Mouse (Mus musculus) ovary, adult 18-20 months (tissue): ENCODE data around the gene Ccdc63.
"Not testable (repeated sequence)": the region's sequence is repeated elsewhere in the genome, so short reads cannot be mapped to it uniquely, and the experiment has no call there.

Experiments used
- DNase-seq: peaks from one replicate; pipeline ENCODE4 v3.0.0; 2022; ENCODE audit warnings: low spot score, mixed read lengths

Gene Ccdc63

DNA sequence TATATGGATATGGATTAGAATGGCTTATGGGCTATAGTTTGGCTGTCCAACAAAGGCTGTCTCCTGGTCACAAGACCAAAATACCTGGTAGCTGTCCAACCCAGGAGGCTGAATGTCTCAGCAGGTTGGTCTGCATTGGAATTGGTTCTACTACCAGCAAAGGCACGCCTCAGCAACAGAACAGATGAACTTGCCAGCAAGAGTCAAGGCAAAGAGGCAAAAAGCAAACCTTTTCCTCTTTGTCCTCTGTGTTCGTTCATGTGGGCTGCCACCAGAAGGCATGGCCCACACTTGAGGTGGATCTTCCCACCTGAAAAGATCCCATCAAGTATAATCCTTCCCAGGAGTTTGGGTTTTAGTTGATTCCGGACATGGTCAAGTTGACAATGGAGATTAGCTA lies at the start of gene Ccdc63:
Ccdc63 (minus strand) TSS at position 101 of the 400 bp plus-strand sequence.
- no peak for DNase-seq

DNA sequence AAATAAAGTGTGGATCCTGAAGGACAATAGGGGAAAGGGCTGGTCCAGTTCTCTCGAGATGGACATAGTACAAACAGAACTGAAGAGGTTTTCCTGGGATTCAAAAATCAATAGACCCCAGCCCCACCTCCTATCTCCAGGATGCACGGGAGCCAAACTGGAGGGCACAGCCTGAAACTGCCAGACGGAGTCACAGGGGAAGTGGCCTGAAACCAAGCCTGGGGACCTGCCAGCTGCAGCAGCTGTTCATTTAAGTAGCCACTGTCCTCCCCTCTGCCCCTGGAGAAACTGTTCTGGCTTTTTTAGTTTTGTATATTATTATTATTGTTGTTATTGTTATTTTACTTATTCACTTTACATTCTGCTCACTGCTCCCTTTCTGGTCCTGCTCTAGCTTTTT lies 48.5 kb upstream of the Ccdc63 start:
- DNase-seq: no peak

DNA sequence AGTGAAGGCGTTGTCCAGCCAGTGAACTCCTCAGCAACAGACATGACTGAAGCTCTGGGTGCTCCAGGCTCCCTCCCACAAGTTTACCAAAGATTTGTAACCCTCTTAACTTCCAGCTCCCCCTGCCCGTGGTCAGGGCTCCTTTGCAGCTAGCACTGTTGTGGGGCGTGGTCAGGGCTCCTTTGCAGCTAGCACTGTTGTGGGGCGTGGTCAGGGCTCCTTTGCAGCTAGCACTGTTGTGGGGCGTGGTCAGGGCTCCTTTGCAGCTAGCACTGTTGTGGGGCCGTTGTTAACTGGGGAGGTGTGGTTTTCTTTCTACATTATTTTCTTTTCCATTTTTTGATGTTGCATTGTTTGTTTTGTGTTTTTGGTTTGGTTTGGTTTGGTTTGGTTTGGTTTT lies 44.2 kb upstream of the Ccdc63 start:
- DNase-seq: not testable (repeated sequence)

DNA sequence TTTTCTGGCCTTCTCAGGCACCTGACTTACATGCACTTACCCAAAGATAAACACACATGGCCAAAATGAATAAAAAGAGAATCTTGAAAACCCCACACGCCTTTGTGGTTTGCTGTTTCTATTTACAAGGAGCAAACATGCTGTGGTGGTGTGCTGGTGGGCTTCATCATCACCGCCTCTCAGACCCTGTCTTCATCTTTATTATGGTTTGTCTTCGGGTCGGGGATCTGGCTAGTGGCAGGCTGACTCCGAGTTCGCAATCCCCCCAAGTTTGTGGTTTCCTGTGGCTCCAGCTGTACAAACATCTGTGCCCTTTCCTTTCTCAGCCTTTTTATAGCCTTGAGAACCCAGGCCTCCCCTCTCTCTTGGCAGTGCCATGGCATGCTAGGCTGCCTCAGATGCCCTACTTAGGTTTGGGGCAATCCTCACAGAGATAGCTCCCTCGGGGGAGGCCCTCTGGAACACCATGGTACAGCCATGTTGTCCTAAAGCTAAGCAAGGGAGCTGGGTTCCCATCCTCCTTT lies 43.7 kb upstream of the Ccdc63 start:
- no peak for DNase-seq

DNA sequence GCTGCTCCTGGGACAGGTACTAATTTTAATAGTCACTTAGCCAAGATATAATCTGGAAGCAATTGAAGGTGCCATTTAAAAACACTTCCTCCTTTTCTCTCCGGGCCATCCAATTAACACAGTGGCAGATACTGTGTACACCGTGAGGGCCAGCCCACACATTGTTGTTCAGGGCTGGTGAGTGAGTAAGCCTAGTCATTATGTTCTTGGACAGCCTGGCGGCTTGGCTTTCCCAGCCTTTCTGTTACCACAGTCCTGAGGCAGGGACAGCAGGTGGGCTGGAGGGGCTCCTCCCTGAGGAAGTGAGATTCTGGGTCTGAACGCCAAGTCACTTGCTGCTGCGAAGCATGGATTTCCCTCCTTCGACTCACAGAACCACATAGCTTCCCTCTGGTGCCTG lies 39.0 kb upstream of the Ccdc63 start:
- no peak for DNase-seq

GRCm38 (mm10) chr5:122176398-122176797 lies 35.8 kb upstream of the Ccdc63 start:
- no peak for DNase-seq

DNA sequence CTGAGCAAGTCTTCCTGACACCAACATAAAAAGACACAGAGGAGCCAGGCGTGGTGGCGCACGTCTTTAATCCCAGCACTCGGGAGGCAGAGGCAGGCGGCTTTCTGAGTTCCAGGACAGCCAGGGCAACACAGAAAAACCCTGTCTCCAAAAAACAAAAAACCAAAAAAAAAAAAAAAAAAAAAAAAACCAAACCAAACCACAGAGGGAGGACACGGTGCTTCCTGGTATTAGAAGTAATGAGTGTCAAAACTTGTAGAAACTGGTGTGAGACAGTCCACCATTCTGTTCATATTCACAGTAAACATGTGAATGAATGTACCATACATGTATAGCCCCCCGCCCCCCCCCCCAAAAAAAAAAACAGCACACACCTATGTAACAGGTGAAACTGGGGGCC lies 35.3 kb upstream of the Ccdc63 start:
- no peak for DNase-seq

DNA sequence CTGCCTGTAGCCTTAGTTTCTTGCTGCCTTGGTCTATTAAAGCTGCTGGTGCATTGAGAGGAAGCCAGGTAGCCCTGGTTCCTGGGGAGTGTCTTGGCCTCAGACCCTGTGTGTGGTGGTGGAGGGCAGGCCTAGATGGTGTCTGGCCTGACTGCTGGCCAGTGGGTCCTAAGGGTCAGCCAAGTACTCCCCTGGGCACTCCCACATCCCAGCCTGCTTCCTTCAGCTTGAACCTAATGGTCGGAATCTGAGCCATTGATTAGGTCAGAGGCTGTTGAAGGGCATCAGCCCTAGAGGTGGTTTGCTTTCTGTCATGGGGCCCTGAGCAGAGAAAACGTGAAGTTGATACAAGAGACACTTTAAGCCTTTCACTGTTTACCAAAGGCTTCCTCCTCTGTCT lies 34.8 kb upstream of the Ccdc63 start:
- no peak for DNase-seq

DNA sequence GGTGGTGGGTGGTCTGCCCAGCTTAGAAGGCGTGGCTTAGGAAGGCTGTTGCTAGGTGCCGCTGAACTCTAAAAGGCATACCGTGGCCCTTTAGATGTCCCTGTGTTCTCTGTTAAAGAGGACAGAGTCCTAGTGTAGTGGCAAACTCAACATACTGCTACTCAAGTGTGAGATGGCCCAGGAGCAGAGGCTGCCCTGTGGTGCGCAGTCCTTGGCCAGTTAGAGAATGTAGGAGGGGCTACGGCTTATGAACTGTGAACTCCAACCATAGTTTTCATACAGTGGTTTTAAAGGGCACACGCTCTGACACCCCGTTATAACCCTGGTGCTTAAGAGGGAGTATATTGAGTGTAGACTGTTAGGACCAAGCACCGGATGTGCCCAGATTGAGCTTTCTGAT lies 30.4 kb upstream of the Ccdc63 start:
- no peak for DNase-seq

DNA sequence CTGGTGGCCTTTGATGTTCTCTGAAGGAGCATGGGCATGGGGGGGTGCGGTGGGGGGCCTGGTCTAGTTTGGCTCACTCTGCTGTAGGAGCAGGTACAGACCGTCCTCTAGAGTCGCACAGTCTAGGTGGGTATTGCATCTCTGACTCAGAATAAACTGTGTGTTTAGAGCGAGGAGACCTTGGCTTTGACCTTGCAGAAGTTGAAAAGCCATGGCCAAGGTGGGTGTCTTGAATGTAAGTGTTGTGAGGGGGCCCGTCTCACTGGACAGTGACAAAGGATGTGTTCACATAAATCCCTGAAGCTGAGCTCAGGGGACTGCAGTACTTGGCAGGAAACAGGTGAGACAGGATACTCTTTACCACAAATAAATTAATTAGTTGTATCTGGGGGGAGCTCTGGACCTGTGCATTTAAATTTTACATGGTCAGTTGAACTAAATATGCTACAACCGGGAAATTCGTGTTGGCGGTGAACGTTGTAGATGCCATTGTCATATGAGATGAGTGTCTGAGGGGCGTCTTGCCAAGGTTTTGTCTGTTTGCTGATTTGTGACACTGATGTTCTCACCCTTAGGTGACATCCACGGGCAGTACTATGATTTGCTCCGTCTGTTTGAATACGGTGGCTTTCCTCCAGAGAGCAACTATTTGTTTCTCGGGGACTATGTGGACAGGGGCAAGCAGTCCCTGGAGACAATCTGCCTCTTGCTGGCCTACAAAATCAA lies 27.9 kb upstream of the Ccdc63 start:
- no peak for DNase-seq

- DNase-seq: no peak
Measured at GRCm38 (mm10) chr5:122166636-122167161, 26.1 kb upstream of the Ccdc63 start.

- DNase-seq: no peak
Measured at GRCm38 (mm10) chr5:122165233-122165915, 24.8 kb upstream of the Ccdc63 start.

GRCm38 (mm10) chr5:122164011-122164410 lies 23.4 kb upstream of the Ccdc63 start:
- no peak for DNase-seq

DNA sequence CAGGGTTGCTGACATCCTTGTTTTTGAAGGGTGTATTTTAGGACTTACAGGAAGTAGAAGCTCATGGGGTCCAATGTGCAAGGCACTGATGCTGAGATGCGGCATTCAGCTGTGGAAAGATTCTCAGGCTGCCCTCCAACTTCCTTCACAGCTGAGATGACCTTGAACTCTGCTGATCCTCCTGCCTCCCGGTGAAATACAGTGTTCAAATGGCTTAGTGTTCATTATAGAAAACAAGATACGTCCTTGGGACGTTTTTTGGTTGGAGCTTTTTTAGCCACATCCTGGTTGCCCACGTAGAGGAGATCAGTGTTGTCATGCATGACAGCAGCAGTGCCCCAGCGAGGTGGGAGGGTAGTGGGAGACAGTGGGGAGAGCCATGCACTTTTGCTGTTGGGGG lies 22.6 kb upstream of the Ccdc63 start:
- no peak for DNase-seq

GRCm38 (mm10) chr5:122158557-122159515 lies 18.2 kb upstream of the Ccdc63 start:
- no peak for DNase-seq

DNA sequence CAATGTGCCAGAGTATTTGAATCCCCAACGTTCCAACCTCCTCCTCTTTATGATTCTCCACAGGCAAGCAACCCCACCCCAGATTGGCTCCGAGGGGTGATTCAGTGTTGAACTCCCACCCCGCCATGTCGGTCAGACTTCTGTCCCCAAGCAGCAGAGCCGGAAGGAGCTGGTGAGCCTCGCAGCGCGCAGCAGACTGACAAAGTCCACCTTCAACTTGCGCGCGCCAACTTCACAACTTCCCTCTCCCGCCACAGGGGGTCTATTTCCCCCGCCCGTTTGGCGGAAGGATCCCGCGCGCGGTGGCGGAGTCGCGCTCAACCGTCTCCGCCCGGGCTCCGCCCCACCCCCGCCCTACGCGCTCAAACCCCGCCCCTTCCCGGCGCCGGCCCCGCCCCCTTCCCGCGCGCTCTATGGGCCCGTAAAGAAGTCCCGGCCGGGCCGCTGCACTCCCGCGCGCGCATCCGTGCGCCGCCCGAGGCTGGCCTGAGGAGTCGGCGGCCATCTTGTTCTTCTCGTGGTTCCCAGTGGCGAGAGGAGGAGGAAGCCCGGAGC lies 17.3 kb upstream of the Ccdc63 start, which contains the start of gene Ppp1cc:
Ppp1cc (plus strand) TSS at position 452 of the 555 bp plus-strand sequence.
- DNase-seq: peak; percentile 86

DNA sequence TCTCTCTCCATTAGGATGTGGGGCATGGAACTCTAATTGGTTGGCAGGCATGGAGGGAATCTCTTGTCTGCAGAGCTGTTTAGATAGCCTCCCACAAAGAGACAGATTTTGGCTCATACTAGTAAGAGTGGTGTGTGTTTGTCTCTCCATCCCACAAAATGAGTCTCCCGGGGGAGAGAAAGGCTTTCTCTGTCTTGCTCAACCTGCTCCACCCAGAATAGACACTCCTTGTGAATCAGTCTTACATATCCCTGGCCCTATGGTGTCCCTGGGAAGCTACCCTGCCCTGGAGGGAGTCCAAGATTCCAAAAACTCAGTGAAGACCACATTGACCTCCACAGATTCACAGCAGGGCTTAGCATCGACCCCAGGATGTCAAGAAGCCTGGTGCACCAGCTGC lies 15.9 kb upstream of the Ccdc63 start:
- DNase-seq: no peak

GRCm38 (mm10) chr5:122155613-122156012 lies 15.0 kb upstream of the Ccdc63 start:
- no peak for DNase-seq

DNA sequence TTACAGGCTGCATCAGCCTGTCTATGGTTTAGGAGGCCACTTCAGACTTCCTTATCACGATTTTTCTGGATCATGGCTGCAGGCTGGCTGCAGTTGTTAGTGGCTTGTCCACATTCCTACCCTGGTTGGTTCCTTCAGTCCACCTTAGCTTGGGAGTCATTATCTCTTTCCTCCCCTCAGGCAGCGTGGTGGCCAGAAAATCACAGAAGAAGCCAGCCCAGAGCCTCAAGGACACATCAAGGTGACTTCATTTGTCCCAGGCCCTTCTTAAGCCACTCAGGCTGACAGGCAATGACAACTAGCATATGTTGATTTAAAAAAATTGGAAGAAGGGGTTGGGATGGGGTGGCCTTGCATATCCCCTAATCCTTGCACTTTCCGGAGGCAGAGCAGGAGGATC lies 14.2 kb upstream of the Ccdc63 start:
- no peak for DNase-seq

DNA sequence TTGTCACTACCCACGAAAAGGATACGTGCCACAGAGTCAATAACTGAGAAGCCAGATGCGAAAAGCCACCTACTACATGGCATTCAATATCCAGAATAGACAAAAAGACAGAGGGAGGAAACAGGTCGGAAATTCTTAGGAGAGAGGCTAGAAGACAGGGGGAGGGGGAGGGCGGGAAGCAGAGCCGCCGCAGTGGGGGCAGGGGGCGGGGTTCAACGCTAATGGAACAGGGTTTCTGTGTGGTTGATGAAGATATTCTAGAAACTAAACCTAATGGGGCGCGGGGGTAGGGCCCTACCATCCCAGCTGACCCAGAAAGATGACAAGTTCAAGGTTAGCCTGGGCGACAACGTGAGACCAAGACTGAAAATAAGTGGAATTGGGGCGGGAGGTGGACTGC lies 13.4 kb upstream of the Ccdc63 start:
- no peak for DNase-seq

DNA sequence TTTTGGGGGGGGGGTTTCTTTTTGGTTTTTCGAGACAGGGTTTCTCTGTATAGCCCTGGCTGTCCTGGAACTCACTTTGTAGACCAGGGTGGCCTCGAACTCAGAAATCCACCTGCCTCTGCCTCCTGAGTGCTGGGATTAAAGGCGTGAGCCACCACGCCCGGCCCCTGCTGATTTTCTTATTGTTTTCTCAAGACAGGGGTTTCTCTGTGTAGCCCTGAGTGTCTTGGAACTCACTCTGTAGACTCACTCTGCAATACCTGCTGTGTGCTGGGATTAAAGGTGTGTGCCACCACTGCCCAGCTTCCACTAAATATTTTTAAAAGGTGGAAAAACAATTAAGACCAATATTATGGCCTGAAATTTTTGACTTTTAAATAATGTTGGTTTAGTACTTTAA lies 11.9 kb upstream of the Ccdc63 start:
- not testable (repeated sequence) for DNase-seq

- no peak for DNase-seq
Measured at GRCm38 (mm10) chr5:122149259-122149658, 8.6 kb upstream of the Ccdc63 start.
